Mouse (Mus musculus): ENCODE data around the gene Grap. TPM values are rescaled to one million over a fixed set of nuclear protein-coding genes. Genes with fewer than 3 reads are reported as not detected.

Gene Grap
- polyA plus RNA-seq, 1 experiment from 2014 or later = 4.3 TPM

GRCm38 (mm10) chr11:61659011-61659858 is 6.2 kb downstream of the Grap start:
- WGBS (ENCODE audit: insufficient replicate concordance) = 50% methylated on average over 4 of the region's 4 CpGs
- Histone ChIP-seq H3K27me3 (no peaks in the 10 kb centered on the region), H3K9me3 (replicated peaks) (no peaks in the 10 kb centered on the region), H3K36me3 (replicated peaks) (no peaks in the 10 kb centered on the region), H3K4me1 (replicated peaks) (no peaks in the 10 kb centered on the region), H3K27ac (replicated peaks) (no peak overlapping the region), H3K9ac (no peak overlapping the region), H3K4me2 (no peak overlapping the region), H3K4me3 (replicated peaks) (no peak overlapping the region)
- ATAC-seq (ENCODE audit: insufficient read depth) = no peak

DNA sequence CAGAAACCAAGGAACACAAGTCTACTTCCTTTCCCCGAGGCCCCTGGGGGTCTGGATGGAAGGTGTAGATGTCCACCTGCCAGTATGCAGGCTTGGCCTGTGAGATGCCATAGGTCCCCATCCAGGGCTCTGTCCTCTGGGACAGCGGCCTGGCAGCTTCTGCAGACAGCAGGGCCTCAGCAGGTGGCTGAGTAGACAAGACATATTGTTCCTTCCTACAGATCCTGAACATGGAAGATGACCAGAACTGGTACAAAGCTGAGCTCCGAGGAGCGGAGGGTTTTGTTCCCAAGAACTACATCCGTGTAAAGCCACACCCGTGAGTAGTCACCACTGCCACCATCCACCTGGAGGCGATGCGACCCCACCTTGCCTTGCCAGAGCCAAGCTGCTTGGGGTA is 6.9 kb downstream of the Grap start:
- no peak overlapping the region for H3K4me2 ChIP-seq
- H3K4me1 ChIP-seq (replicated peaks) = no peaks in the 10 kb centered on the region
- no peaks in the 10 kb centered on the region for H3K36me3 ChIP-seq (replicated peaks)
- H3K27ac ChIP-seq (replicated peaks) = no peak overlapping the region
- no peak overlapping the region for H3K4me3 ChIP-seq (replicated peaks)
- no peaks in the 10 kb centered on the region for H3K27me3 ChIP-seq
- no peak for ATAC-seq (ENCODE audit: insufficient read depth)
- 57% methylated on average over 8 of the region's 8 CpGs for WGBS (ENCODE audit: insufficient replicate concordance)
- no peaks in the 10 kb centered on the region for H3K9me3 ChIP-seq (replicated peaks)
- H3K9ac ChIP-seq = no peak overlapping the region

- H3K9me3 ChIP-seq (replicated peaks) = no peaks in the 10 kb centered on the region
- no peaks in the 10 kb centered on the region for H3K27me3 ChIP-seq
- H3K4me1 ChIP-seq (replicated peaks) = no peaks in the 10 kb centered on the region
- WGBS (ENCODE audit: insufficient replicate concordance) = 36% methylated on average over 7 of the region's 7 CpGs
- H3K4me2 ChIP-seq = no peak overlapping the region
- ATAC-seq (ENCODE audit: insufficient read depth) = no peak
- H3K27ac ChIP-seq (replicated peaks) = no peak overlapping the region
- H3K9ac ChIP-seq = no peak overlapping the region
- H3K36me3 ChIP-seq (replicated peaks) = no peaks in the 10 kb centered on the region
- no peak overlapping the region for H3K4me3 ChIP-seq (replicated peaks)
Measured at GRCm38 (mm10) chr11:61660806-61661392, 7.8 kb downstream of the Grap start.

- Histone ChIP-seq H3K27ac (replicated peaks) (no peak overlapping the region), H3K4me2 (no peak overlapping the region), H3K9ac (no peak overlapping the region), H3K36me3 (replicated peaks) (no peaks in the 10 kb centered on the region), H3K4me1 (replicated peaks) (no peaks in the 10 kb centered on the region), H3K4me3 (replicated peaks) (no peak overlapping the region), H3K9me3 (replicated peaks) (no peaks in the 10 kb centered on the region), H3K27me3 (no peaks in the 10 kb centered on the region)
- 76% methylated on average over 5 of the region's 5 CpGs for WGBS (ENCODE audit: insufficient replicate concordance)
- no peak for ATAC-seq (ENCODE audit: insufficient read depth)
Measured at GRCm38 (mm10) chr11:61662189-61662588, 9.1 kb downstream of the Grap start.

DNA sequence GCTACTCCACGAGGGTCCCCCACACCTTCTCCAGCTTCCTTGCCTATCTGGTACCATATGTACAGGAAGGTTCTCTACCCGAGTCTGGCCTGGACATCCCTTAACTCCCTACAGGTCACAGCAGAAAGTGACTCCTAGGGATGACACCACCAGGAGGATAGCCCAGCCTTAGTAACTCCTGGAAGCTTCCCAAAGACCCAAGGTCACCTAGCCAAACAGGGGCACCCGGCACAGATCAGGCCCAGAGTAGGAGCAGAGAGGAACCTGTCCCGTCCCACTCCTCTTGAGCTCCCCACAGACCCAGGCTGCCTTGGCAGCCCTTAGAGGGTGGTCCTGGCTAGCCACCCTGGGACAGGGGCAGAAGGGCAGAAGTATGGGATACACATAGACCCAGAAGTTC is 12.3 kb downstream of the Grap start:
- WGBS (ENCODE audit: insufficient replicate concordance) = 52% methylated on average over 4 of the region's 4 CpGs
- ATAC-seq (ENCODE audit: insufficient read depth) = no peak
- H3K27ac ChIP-seq (replicated peaks) = no peak overlapping the region
- no peaks in the 10 kb centered on the region for H3K9me3 ChIP-seq (replicated peaks)
- H3K4me3 ChIP-seq (replicated peaks) = no peak overlapping the region
- no peaks in the 10 kb centered on the region for H3K27me3 ChIP-seq
- no peak overlapping the region for H3K9ac ChIP-seq
- no peaks in the 10 kb centered on the region for H3K4me1 ChIP-seq (replicated peaks)
- H3K36me3 ChIP-seq (replicated peaks) = no peaks in the 10 kb centered on the region
- H3K4me2 ChIP-seq = no peak overlapping the region

- Histone ChIP-seq H3K27ac (replicated peaks) (no peak overlapping the region), H3K4me2 (no peak overlapping the region), H3K9me3 (replicated peaks) (no peaks in the 10 kb centered on the region), H3K36me3 (replicated peaks) (no peaks in the 10 kb centered on the region), H3K27me3 (no peaks in the 10 kb centered on the region), H3K4me1 (replicated peaks) (no peaks in the 10 kb centered on the region), H3K4me3 (replicated peaks) (no peak overlapping the region), H3K9ac (no peak overlapping the region)
- no peak for ATAC-seq (ENCODE audit: insufficient read depth)
- 51% methylated on average over 7 of the region's 7 CpGs for WGBS (ENCODE audit: insufficient replicate concordance)
Measured at GRCm38 (mm10) chr11:61665991-61666799, 13.1 kb downstream of the Grap start.

DNA sequence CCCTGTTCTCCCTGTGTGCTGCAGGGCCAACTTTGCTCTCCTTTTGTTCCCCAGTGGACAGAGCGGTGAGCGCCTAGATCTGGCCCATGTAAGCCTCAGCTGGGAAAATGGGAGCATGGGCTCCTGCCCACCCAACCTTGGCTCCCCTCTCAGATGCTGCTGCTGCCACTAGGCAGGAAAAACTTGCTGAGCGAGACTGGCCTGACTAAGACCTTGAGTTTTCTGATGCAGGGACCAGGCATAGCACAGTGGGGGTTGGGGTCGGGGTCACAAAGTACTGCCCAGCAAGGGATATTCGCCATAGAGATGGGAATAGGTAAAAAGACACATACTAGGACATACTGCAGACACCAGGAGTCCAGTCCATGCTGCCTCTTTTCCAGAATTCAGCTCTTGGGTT is 14.2 kb downstream of the Grap start:
- no peaks in the 10 kb centered on the region for H3K36me3 ChIP-seq (replicated peaks)
- ATAC-seq (ENCODE audit: insufficient read depth) = no peak
- H3K4me1 ChIP-seq (replicated peaks) = no peaks in the 10 kb centered on the region
- no peak overlapping the region for H3K27ac ChIP-seq (replicated peaks)
- no peaks in the 10 kb centered on the region for H3K27me3 ChIP-seq
- 67% methylated on average over 5 of the region's 5 CpGs for WGBS (ENCODE audit: insufficient replicate concordance)
- H3K4me3 ChIP-seq (replicated peaks) = no peak overlapping the region
- H3K9me3 ChIP-seq (replicated peaks) = no peaks in the 10 kb centered on the region
- H3K9ac ChIP-seq = no peak overlapping the region
- H3K4me2 ChIP-seq = no peak overlapping the region

- no peaks in the 10 kb centered on the region for H3K36me3 ChIP-seq (replicated peaks)
- no peaks in the 10 kb centered on the region for H3K9me3 ChIP-seq (replicated peaks)
- ATAC-seq (ENCODE audit: insufficient read depth) = no peak
- H3K9ac ChIP-seq = no peak overlapping the region
- no peaks in the 10 kb centered on the region for H3K4me1 ChIP-seq (replicated peaks)
- WGBS (ENCODE audit: insufficient replicate concordance) = 74% methylated on average over 5 of the region's 5 CpGs
- no peak overlapping the region for H3K27ac ChIP-seq (replicated peaks)
- H3K4me3 ChIP-seq (replicated peaks) = no peak overlapping the region
- no peak overlapping the region for H3K4me2 ChIP-seq
- no peaks in the 10 kb centered on the region for H3K27me3 ChIP-seq
Measured at GRCm38 (mm10) chr11:61667782-61668181, 14.7 kb downstream of the Grap start.

DNA sequence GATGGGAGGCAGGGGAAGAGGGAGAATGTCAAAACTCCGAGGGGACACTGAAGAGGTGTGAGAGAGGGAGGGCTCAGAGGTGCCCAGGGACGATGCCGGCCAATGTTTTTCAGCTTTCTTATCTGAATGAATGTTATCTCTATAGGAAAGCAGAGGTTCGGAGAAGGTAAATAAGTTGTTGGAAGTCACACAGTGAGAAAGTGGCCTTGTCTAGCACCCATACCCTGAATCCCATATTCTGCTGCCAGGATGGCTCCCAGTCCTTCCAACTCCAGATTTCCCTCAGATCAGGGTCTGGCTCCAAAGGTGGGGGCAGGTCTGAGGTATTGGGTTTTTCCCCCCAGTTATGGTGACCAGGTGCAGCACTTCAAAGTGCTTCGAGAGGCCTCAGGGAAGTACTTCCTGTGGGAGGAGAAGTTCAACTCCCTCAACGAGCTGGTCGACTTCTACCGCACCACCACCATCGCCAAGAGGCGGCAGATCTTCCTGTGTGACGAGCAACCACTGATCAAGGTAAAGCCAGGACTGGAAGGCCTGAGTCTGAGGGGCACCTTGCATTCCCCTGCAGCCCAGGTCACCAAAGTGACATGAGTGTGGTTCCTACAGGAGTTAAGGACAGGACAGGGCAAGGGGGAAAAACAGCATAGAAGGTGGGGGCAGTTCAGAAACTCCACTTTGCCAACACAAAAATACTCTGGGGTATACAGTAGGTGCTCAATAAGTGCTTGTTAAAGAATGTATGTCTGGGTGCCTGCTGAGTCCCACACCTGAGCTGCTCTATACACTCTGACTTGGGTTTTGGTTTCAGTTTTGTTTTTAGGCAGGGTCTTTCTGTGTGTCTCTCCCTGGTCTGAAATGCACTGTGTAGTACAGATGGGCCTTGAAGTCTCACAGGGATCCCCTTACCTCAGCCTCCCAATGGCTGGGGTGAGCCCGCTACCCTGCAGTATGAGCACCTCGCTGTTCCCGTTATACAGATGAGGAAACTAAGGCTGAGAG is 16.7 kb downstream of the Grap start:
- no peak for ATAC-seq (ENCODE audit: insufficient read depth)

DNA sequence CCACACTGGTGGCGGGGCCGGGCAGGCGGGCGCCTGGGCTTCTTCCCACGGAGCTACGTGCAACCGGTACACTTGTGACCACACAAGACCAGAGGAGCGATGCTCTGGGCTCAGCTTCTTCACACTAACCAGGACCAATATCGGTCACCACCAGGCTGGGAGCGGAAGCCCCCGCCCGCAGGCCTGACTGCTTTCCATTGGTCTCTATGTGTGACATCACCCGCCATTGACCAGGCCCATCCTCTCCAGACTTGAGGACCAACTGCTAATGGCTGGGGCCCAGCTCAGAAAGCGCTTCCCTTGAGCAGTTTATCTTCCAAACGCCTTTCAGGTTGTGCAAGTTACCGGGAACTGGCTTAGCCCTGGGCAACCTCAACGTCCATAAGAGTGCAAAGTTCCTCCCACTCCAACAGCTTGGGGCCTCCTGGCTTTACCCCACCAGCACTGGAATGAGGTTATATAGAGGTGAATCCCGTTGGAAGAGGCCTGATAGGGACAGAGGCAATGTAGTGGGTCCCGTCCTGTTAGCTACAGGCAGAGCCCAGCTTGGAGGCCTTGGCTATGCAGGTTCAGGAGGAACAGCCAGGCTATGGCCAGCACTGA is 18.8 kb downstream of the Grap start:
- no peak for ATAC-seq (ENCODE audit: insufficient read depth)
- Histone ChIP-seq H3K36me3 (replicated peaks) (no peaks in the 10 kb centered on the region), H3K4me1 (replicated peaks) (0 out of 2 replicates have a peak, but pooled peaks cover 3% of the 10 kb centered on the region), H3K27me3 (peaks cover 29% of the 10 kb centered on the region), H3K9me3 (replicated peaks) (no peaks in the 10 kb centered on the region), H3K4me3 (replicated peaks) (no peak overlapping the region), H3K4me2 (no peak overlapping the region), H3K27ac (replicated peaks) (no peak overlapping the region), H3K9ac (no peak overlapping the region)
- 69% methylated on average over 19 of the region's 19 CpGs for WGBS (ENCODE audit: insufficient replicate concordance)

More for the DNA sequence above, 16.7 kb downstream of the Grap start:
- Histone ChIP-seq H3K27me3 (peaks cover 14% of the 10 kb centered on the region), H3K9ac (no peak overlapping the region), H3K9me3 (replicated peaks) (no peaks in the 10 kb centered on the region), H3K4me1 (replicated peaks) (0 out of 2 replicates have a peak, but pooled peaks cover 3% of the 10 kb centered on the region), H3K36me3 (replicated peaks) (no peaks in the 10 kb centered on the region), H3K4me3 (replicated peaks) (no peak overlapping the region), H3K4me2 (no peak overlapping the region), H3K27ac (replicated peaks) (no peak overlapping the region)
- 49% methylated on average over 14 of the region's 14 CpGs for WGBS (ENCODE audit: insufficient replicate concordance)

All from liver, embryonic 15.5 days (tissue).